Mouse (Mus musculus) limb, embryonic 11.5 days (tissue): ENCODE measurements around the gene Pomp. TPM values are rescaled to one million over a fixed set of nuclear protein-coding genes. Genes with fewer than 3 reads are reported as not detected.
"Not testable (repeated sequence)": the region's sequence is repeated elsewhere in the genome, so short reads cannot be mapped to it uniquely, and the experiment has no call there.

Experiments used
- ATAC-seq: fragments of 200-750 bp; cut with Nextera tagmentation; 2 replicates; pipeline ENCODE4 v1.8.0; 2017; ENCODE audit warnings: low read depth; ENCODE audit not compliant: insufficient number of reproducible peaks, low FRiP score, low TSS enrichment
- DNase-seq: peaks from one replicate; pipeline ENCODE4 v3.0.0-alpha.2; 2015; ENCODE audit warnings: low spot score
- H3K27ac ChIP-seq: fragments of 300-500 bp; sonication (generic); replicated peaks from 2 replicates; pipeline ENCODE4 v1.5.1; 2014; ENCODE audit warnings: low read depth, mild to moderate bottlenecking, low read length
- H3K27me3 ChIP-seq: fragments of 300-500 bp; sonication (generic); 2 replicates; pipeline ENCODE4 v1.6.1; 2014; ENCODE audit warnings: mild to moderate bottlenecking, low read length, mixed read lengths; ENCODE audit not compliant: control insufficient read depth, insufficient read depth
- H3K36me3 ChIP-seq: fragments of 300-500 bp; sonication (generic); 2 replicates; pipeline ENCODE4 v1.6.1; 2014; ENCODE audit warnings: mild to moderate bottlenecking, low read length, moderate library complexity, mixed read lengths; ENCODE audit not compliant: control insufficient read depth, insufficient read depth
- H3K4me1 ChIP-seq: fragments of 300-500 bp; sonication (generic); 2 replicates; pipeline ENCODE4 v1.6.1; 2014; ENCODE audit warnings: low read length, mixed read lengths; ENCODE audit not compliant: control insufficient read depth, insufficient read depth
- H3K4me2 ChIP-seq: fragments of 300-500 bp; sonication (generic); 2 replicates; pipeline ENCODE4 v1.6.1; 2014; ENCODE audit warnings: low read depth, mild to moderate bottlenecking, moderate library complexity; ENCODE audit not compliant: severe bottlenecking
- H3K4me3 ChIP-seq: fragments of 300-500 bp; sonication (generic); 2 replicates; pipeline ENCODE4 v1.5.1; 2014; ENCODE audit warnings: low read depth, low read length
- H3K9ac ChIP-seq: fragments of 300-500 bp; sonication (generic); 2 replicates; pipeline ENCODE4 v1.6.1; 2014; ENCODE audit warnings: mild to moderate bottlenecking, low read length
- H3K9me3 ChIP-seq: fragments of 300-500 bp; sonication (generic); 2 replicates; pipeline ENCODE4 v1.6.1; 2016; ENCODE audit warnings: low read length; ENCODE audit not compliant: control insufficient read depth
- WGBS: fragments of 180-500 bp; shearing (Covaris S2); extraction: QIAGEN DNeasy Blood & Tissue Kit; methylation state at CpG from one replicate; pipeline ENCODE4 v1.1.7; 2014; 5-methylcytosine and 5-hydroxymethylcytosine counted together
- polyA plus RNA-seq: library from polyadenylated mRNA; unstranded; fragments of >200 nt; fragmentation: Nextera tagmentation; extraction: Ambion mirVana; gene quantifications from 2 replicates; pipeline ENCODE4 v1.2.1, GENCODE M21; 2014

The Pomp gene
- polyA plus RNA-seq, 1 experiment from 2014 or later: 518 TPM

DNA sequence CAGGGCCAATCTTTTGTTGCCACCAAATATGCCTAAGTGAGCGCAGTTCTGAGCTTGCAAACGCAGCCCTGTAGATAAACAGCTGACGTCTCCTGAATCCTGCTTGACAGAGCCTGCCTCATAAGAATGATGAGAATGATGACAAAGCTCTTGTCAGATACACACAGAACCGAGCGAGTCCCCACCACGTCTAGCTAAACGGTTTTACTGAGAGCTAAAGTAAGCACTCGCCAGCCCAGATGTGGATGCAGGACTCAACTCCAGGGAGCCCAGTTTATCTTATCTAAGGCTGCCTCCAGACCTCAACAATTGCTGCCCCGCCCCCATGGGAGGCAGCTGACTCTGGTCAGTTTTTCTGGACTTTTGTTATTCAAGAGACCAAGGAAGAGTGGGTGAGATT, 32.9 kb downstream of the Pomp start:
- 15% methylated on average over 9 of the region's 9 CpGs for WGBS
- H3K27ac ChIP-seq: no peak overlapping the region
- no peak for ATAC-seq
- DNase-seq: no peak
- H3K4me1 ChIP-seq: 0 out of 2 replicates have a peak, but pooled peaks cover 2% of the 10 kb centered on the region
- no peaks in the 10 kb centered on the region for H3K9me3 ChIP-seq
- H3K36me3 ChIP-seq: no peaks in the 10 kb centered on the region
- H3K27me3 ChIP-seq: peaks cover 2% of the 10 kb centered on the region
- H3K4me3 ChIP-seq: no peak overlapping the region
- H3K9ac ChIP-seq: no peak overlapping the region
- H3K4me2 ChIP-seq: no peak overlapping the region

DNA sequence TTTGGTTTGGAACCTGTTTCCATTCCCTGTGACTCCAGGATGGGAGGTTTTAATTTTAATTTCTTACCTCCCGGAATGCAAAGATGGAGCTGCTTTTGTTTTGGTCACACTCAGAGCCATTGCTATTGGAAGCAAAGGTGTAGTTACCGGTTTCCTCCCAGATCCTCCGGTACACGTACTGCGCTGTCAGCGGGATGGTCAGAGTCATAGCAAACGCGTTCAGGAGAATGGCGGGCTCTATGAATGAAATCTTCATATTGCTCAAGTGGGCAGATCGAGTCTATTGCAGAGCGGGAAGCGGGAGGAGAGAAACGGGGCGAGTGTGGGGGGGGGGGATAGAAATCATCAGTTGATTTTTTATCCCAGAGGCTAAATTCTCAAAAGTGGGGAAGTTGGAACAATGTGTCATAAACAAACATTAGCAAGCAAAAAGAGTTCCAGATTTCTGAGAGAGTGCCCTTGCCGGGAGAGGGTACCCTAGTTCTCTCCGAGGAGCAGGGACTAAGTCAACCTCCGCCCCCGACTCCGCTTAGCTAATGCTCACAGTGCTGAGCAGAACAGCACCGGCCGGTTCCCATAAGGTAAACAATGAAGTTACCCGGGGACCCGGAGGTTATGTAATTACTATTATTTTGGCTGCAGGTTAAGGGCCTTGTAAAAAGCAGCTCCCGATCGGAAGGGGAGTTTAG, 33.6 kb downstream of the Pomp start:
- H3K4me1 ChIP-seq: 0 out of 2 replicates have a peak, but pooled peaks cover 2% of the 10 kb centered on the region
- H3K4me3 ChIP-seq: peak overlapping the region; percentile 41
- peak overlapping the region; percentile 70 for H3K4me2 ChIP-seq
- peak; percentile 4; the same call in 1 of the 2 replicates for ATAC-seq
- peaks cover 2% of the 10 kb centered on the region for H3K27me3 ChIP-seq
- H3K27ac ChIP-seq: no peak overlapping the region
- H3K9me3 ChIP-seq: no peaks in the 10 kb centered on the region
- DNase-seq: peak; percentile 36
- H3K9ac ChIP-seq: 0 out of 2 replicates have a peak overlapping the region, but pooled peaks have one; percentile 17
- H3K36me3 ChIP-seq: no peaks in the 10 kb centered on the region
- WGBS: 2% methylated on average over 25 of the region's 25 CpGs

DNA sequence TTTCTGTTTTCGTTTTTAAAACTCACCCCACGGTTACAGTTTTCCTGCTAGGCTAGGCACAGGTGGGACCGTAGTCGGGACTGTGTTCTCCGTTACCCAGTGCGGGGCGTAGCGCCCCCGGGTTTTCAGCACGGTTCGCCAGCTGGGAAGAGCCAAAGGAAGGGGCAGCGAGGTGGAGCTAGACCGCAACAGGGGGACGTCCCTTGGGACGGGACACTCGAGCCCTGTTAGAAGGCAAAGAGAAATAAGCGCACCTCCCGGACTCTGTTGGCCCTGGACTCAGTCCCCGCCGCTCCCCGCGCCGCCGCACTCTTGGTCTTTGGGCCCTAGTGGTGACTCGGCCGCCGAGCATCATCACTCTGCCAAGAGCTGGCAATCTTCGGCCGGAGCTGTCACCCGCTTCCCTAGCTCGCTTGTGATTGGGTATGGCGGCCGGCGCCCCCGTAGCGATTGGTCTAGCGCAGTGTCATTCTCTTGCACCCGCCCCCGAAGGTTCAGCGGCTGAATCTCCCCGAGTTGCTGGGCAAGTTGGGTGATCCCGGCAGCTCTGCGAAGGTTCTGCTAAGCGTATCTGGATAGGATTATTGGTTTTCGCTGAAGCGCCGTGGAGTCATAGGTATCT, 34.3 kb downstream of the Pomp start, which contains the start of gene Slc46a3:
Gene Slc46a3 (minus strand): TSS at position 361 of the 622 bp plus-strand sequence.
- 0 out of 2 replicates have a peak, but pooled peaks cover 2% of the 10 kb centered on the region for H3K4me1 ChIP-seq
- H3K36me3 ChIP-seq: no peaks in the 10 kb centered on the region
- H3K9ac ChIP-seq: 0 out of 2 replicates have a peak within 1 kb of the TSS, but pooled peaks have one; percentile 17
- H3K9me3 ChIP-seq: no peaks in the 10 kb centered on the region
- peaks cover 2% of the 10 kb centered on the region for H3K27me3 ChIP-seq
- no peak within 1 kb of the TSS for H3K27ac ChIP-seq
- under 1% methylated on average over 47 of the region's 47 CpGs for WGBS
- ATAC-seq (peak; percentile 95), DNase-seq (peak; percentile 96)
- peak within 1 kb of the TSS; percentile 41 for H3K4me3 ChIP-seq
- H3K4me2 ChIP-seq: peak within 1 kb of the TSS; percentile 70

DNA sequence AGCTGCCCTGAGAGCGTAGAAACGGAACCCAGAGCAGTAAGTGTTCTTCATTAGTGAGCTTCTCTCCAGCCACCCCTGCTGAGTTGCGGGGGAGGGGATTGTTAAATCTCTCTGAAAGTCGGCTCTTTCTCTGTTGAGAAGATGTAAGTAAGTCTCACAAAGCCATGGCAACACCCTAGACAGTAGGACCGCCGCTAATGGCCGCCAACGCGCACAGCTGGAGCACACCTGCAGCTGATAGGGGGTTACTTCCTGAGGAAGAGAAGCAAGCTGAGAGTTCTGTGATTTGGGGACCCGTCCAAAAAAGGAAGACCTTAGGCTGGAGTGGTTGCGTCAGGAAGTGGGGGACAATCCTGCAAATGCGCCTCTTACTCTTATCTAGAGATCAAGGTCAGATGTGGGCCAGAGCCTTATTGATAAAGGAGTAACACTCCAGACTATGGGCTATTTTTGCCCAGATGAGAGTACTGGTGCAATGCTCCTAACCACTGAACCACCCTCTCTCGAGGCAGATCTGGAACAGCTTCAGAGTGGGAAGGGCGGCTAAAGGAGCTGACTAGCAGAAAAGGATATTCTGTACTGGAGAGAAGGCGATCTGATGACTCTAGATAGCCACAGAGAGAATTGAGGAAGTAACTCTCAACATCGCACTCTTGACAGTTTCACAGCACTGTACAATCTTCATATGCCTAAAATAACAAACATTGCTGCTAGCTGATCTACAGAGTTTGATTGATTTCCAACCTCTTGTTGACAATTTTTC, 35.4 kb downstream of the Pomp start:
- H3K9me3 ChIP-seq: no peaks in the 10 kb centered on the region
- no peaks in the 10 kb centered on the region for H3K36me3 ChIP-seq
- peak overlapping the region; percentile 70 for H3K4me2 ChIP-seq
- H3K9ac ChIP-seq: no peak overlapping the region
- H3K4me3 ChIP-seq: peak overlapping the region; percentile 41; the same call in 1 of the 2 replicates
- WGBS: 23% methylated on average over 16 of the region's 16 CpGs
- H3K27me3 ChIP-seq: peaks cover 2% of the 10 kb centered on the region
- no peak for ATAC-seq
- no peak overlapping the region for H3K27ac ChIP-seq
- peak; percentile 45 for DNase-seq
- H3K4me1 ChIP-seq: 0 out of 2 replicates have a peak, but pooled peaks cover 2% of the 10 kb centered on the region

DNA sequence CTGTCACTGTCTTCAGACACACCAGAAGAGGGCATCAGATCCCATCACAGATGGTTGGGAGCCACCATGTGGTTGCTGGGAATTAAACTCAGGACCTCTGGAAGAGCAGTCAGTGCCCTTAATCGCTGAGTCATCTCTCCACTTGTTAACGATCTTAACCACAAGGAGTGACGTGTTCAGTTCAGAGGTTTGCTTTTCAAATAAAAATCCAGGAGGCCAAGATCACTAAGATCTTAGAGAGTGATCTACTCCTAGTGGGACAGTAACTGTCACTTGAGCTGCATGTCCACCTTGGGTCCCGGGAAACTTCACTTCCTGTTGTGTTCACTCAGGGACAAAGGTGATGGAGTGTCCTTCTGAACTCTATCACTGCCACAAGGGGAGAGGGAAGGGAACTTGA, 36.2 kb downstream of the Pomp start:
- H3K36me3 ChIP-seq, DNase-seq, H3K27ac ChIP-seq, H3K27me3 ChIP-seq, H3K9me3 ChIP-seq, H3K9ac ChIP-seq, H3K4me2 ChIP-seq, ATAC-seq, H3K4me1 ChIP-seq, H3K4me3 ChIP-seq: not testable (repeated sequence)
- 80% methylated on average over 4 of the region's 4 CpGs for WGBS

DNA sequence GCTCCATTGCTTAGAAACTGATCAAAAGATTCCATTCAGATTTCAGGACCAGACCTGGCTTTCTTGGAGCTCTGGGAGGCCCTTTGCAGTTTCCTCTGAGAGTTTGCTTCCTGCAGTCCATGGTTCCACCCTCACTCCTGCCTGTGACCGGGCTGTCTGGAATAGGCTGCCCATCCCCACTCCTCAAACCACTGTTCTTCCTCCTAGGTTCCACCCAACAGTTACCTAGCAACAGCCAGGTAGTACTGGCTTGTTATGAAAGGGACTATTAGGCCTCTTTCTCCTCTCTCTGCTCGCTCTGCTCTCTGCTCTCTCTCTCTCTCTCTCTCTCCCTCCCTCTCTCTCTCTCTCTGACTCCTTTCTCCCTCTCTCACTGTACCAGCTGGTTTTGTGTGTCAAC, 38.0 kb downstream of the Pomp start:
- WGBS: 81% methylated on average over 2 of the region's 2 CpGs
- ATAC-seq: no peak

DNA sequence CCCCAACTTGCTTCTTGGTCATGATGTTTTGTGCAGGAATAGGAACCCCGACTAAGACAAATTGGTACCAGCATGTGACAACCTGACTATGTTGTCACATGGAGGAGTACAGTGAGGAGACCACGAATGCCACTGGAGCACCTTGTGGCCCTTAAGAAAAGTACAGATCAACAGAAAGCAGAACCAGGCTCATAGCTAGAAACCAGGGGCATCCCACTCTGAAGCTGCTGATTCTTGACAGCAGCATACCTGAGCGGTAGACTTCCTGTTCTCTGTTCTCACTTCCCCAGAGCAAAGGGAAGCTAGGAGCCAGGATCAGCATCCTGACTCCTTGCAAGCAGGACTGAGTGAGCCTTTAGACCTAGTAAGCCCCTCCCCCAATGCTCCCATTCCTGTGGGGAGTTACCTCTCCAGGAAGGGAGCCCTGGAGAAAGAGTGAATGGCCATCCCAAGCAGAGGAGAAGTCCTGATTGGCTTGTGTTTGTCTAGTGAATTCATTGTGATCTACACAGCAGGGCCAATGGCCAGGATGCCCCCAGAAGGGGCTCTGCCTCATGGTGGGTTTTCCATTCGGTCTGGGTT, 38.8 kb downstream of the Pomp start:
- DNase-seq (no peak), ATAC-seq (no peak)
- Histone ChIP-seq H3K27ac (no peak overlapping the region), H3K36me3 (no peaks in the 10 kb centered on the region), H3K9me3 (no peaks in the 10 kb centered on the region), H3K9ac (no peak overlapping the region), H3K27me3 (no peaks in the 10 kb centered on the region), H3K4me3 (no peak overlapping the region), H3K4me1 (0 out of 2 replicates have a peak, but pooled peaks cover 2% of the 10 kb centered on the region), H3K4me2 (no peak overlapping the region)
- WGBS: 74% methylated on average over 4 of the region's 4 CpGs

More for the DNA sequence above, 38.0 kb downstream of the Pomp start:
- H3K4me3 ChIP-seq: no peak overlapping the region
- H3K4me1 ChIP-seq: 0 out of 2 replicates have a peak, but pooled peaks cover 2% of the 10 kb centered on the region
- no peak overlapping the region for H3K27ac ChIP-seq
- no peak overlapping the region for H3K9ac ChIP-seq
- no peaks in the 10 kb centered on the region for H3K9me3 ChIP-seq
- no peak for DNase-seq
- no peaks in the 10 kb centered on the region for H3K27me3 ChIP-seq
- H3K4me2 ChIP-seq: no peak overlapping the region
- no peaks in the 10 kb centered on the region for H3K36me3 ChIP-seq
